Mouse (Mus musculus): ENCODE results near the gene Arl6ip1. TPM values are rescaled to one million over a fixed set of nuclear protein-coding genes. Genes with fewer than 3 reads are reported as not detected.

The Arl6ip1 gene
- total RNA-seq, 2 experiments from 2014 or later = 177 to 189 TPM

- intact Hi-C loops (cut with DNase I) = no loop called here
- no peak for DNase-seq
Measured at GRCm38 (mm10) chr7:118117539-118118210, 11.8 kb downstream of the Arl6ip1 start.

- no peak for DNase-seq
- intact Hi-C loops (cut with DNase I) = no loop called here
Measured at GRCm38 (mm10) chr7:118116787-118117538, 12.5 kb downstream of the Arl6ip1 start.

- peak; percentile 95 for DNase-seq
- intact Hi-C loops (cut with DNase I) = no loop called here
Measured at GRCm38 (mm10) chr7:118115877-118116568, 13.4 kb downstream of the Arl6ip1 start, which contains the start of gene Rps15a. Gene Rps15a, minus strand, starts transcription at chr7:118116188.

GRCm38 (mm10) chr7:118115533-118115876 is 14.0 kb downstream of the Arl6ip1 start:
- DNase-seq = no peak

GRCm38 (mm10) chr7:118113541-118114297 is 15.7 kb downstream of the Arl6ip1 start:
- intact Hi-C loops (cut with DNase I) = no loop called here
- no peak for DNase-seq

More at GRCm38 (mm10) chr7:118115533-118115876, 14.0 kb downstream of the Arl6ip1 start:
- intact Hi-C loops (cut with DNase I) = no loop called here

GRCm38 (mm10) chr7:118111128-118111527 is 18.3 kb downstream of the Arl6ip1 start:
- intact Hi-C loops (cut with DNase I) = no loop called here

GRCm38 (mm10) chr7:118107671-118108070 is 21.8 kb downstream of the Arl6ip1 start:
- no peak for DNase-seq
- intact Hi-C loops (cut with DNase I) = no loop called here

More at GRCm38 (mm10) chr7:118111128-118111527, 18.3 kb downstream of the Arl6ip1 start:
- no peak for DNase-seq

GRCm38 (mm10) chr7:118104458-118105052 is 24.9 kb downstream of the Arl6ip1 start:
- intact Hi-C loops (cut with DNase I) = loop anchor here (5.0 kb wide), 2 partner anchors 722 to 1402 kb away; partner anchors contain the start of gene Xylt1
- no peak for DNase-seq

- intact Hi-C loops (cut with DNase I) = loop anchor here (5.0 kb wide), 2 partner anchors 721 to 1401 kb away; partner anchors contain the start of gene Xylt1
- no peak for DNase-seq
Measured at GRCm38 (mm10) chr7:118103462-118104379, 25.7 kb downstream of the Arl6ip1 start.

GRCm38 (mm10) chr7:118102678-118103461 is 26.6 kb downstream of the Arl6ip1 start:
- intact Hi-C loops (cut with DNase I) = loop anchor here (5.0 kb wide), 2 partner anchors 721 to 1401 kb away; partner anchors contain the start of gene Xylt1
- no peak for DNase-seq

- intact Hi-C loops (cut with DNase I) = loop anchor here (5.0 kb wide), 2 partner anchors 720 to 1400 kb away; partner anchors contain the start of gene Xylt1
- peak; percentile 17 for DNase-seq
Measured at GRCm38 (mm10) chr7:118102231-118102630, 27.2 kb downstream of the Arl6ip1 start.

GRCm38 (mm10) chr7:118097615-118098014 is 31.8 kb downstream of the Arl6ip1 start:
- no peak for DNase-seq
- intact Hi-C loops (cut with DNase I) = no loop called here

- no peak for DNase-seq
- intact Hi-C loops (cut with DNase I) = no loop called here
Measured at GRCm38 (mm10) chr7:118079987-118080386, 49.5 kb downstream of the Arl6ip1 start.

GRCm38 (mm10) chr7:118079097-118079496 is 50.4 kb downstream of the Arl6ip1 start:
- no peak for DNase-seq
- intact Hi-C loops (cut with DNase I) = no loop called here

Data from left cerebral cortex, postnatal 4 days (tissue).